In the genomic region with DNA sequence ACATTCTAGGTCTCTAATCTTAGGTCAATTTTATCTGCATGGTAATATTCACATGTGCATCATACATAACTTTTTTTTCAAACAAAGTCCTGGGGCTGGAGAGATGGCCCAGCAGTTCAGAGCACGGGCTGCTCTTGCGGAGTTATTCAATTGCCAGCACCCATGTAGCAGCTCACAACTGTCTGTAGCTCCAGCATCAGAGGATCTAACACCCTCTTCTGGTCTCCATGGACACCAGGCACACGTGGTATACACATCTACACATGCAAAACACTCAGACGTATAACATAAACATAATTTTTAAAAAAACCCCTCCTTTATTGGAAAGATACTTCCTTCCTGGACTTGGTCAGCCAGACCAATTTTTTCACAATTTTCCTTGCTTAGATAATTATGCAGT, we compare ENCODE assay signal across 16 mouse cellular contexts.
"Had no signal": no experiment of that assay in that cellular context is flagged by ENCODE, and none has a peak within 500 bp of the region (broad histone marks: within the 10 kb centered on the region; RNA-seq: fewer than 3 reads in every experiment).

No protein-coding gene starts in this region.

- H3K27ac ChIP-seq: neural tube, embryonic 13.5 days; neural tube, embryonic 15.5 days; stomach, embryonic 15.5 days; stomach, postnatal 0 days had no signal

- H3K9me3 ChIP-seq: neural tube, embryonic 13.5 days; neural tube, embryonic 15.5 days; stomach, embryonic 15.5 days had no signal

- H3K4me2 ChIP-seq: neural tube, embryonic 13.5 days; neural tube, embryonic 15.5 days; stomach, embryonic 15.5 days had no signal

- DNase-seq: retina, postnatal 1 day; right cerebral cortex, adult 18-20 months; right cerebral cortex, postnatal 14 days; right cerebral cortex, postnatal 25 days; right cerebral cortex, postnatal 4 days; spleen, adult 18-20 months; thymus, adult 18-20 months; thymus, adult 2 months; thymus, postnatal 14 days; thymus, postnatal 25 days; thymus, postnatal 36 days; thymus, postnatal 4 days had no signal

- H3K9ac ChIP-seq: neural tube, embryonic 13.5 days; neural tube, embryonic 15.5 days; stomach, embryonic 15.5 days had no signal

- H3K4me1 ChIP-seq: neural tube, embryonic 13.5 days; stomach, embryonic 15.5 days had no signal

- H3K4me3 ChIP-seq: neural tube, embryonic 13.5 days; neural tube, embryonic 15.5 days; stomach, embryonic 15.5 days had no signal

- H3K27me3 ChIP-seq: neural tube, embryonic 13.5 days; neural tube, embryonic 15.5 days; stomach, embryonic 15.5 days had no signal

- H3K36me3 ChIP-seq: stomach, embryonic 15.5 days had no signal
